Mouse (Mus musculus) heart, postnatal 36 days (tissue): ENCODE measurements around the gene Dnajc7. TPM values are rescaled to one million over a fixed set of nuclear protein-coding genes. Genes with fewer than 3 reads are reported as not detected.
"Not testable (repeated sequence)": the region's sequence is repeated elsewhere in the genome, so short reads cannot be mapped to it uniquely, and the experiment has no call there.

ENCODE experiments used
- DNase-seq, 2 experiments: peaks; one replicate each; pipeline ENCODE4 v3.0.0; 2021 to 2022
- intact Hi-C: fragments of 180-260 bp; cut with DNase I; formaldehyde crosslinking; loops from one replicate; pipeline ENCODE4 v1.15.1; 2025
- total RNA-seq, 2 experiments: library from RNA; stranded (reverse); gene quantifications; 2 replicates each; pipeline ENCODE4 v1.2.3; 2021

Gene Dnajc7
- 100 to 1,000 TPM; 123 to 133 TPM for total RNA-seq

- no peak for DNase-seq
- intact Hi-C loops, result loop anchor here (2.0 to 5.0 kb wide), 2 partner anchors 49 to 317 kb away; partner anchors contain the start of gene Stat3
These were observed at the start of gene Dnajc7 for GRCm38 (mm10) chr11:100619982-100620381. Gene Dnajc7 (minus strand): TSS chr11:100620168.

- intact Hi-C loops, result no loop called here
- no peak for DNase-seq
These were observed 39.8 kb upstream of the Dnajc7 start for GRCm38 (mm10) chr11:100659806-100660205.

DNA sequence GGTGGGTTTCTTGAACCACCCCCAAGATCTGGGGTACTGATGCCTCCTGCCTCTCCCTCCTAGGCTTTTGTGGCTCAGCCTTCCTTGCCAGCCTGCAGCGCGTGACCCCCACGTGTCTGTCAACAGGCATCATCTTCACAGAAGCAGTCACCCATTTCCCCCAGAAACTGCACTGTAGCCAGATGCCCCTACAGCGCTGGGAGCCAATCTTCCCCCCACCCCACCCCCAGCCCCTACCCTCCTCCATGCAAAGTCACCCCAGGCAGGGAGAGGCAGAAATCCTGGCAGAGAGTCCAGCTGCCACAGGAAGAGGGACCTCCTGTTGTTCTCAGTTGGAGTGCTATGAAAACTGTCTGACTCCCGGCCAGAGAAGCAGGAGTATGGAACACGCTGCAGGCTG lies 36.5 kb upstream of the Dnajc7 start:
- DNase-seq, result no peak
- intact Hi-C loops, result no loop called here

DNA sequence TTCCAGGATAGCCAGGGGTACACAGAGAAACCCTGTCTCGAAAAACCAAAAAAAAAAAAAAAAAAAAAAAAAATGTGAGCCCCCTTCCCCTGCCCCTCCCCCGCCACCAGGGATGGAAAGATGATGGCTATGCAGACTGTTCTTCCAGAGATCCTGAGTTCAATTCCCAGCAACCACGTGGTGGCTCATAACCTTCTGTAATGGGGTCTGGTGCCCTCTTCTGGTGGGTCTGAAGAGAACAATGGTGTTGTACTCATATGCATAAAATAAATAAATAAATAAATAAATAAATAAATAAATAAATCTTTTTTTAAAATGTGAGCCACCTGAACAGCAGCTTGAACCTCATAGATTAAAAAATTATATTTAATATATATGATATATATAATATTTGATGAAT lies 35.6 kb upstream of the Dnajc7 start:
- DNase-seq, intact Hi-C loops: not testable (repeated sequence)

DNA sequence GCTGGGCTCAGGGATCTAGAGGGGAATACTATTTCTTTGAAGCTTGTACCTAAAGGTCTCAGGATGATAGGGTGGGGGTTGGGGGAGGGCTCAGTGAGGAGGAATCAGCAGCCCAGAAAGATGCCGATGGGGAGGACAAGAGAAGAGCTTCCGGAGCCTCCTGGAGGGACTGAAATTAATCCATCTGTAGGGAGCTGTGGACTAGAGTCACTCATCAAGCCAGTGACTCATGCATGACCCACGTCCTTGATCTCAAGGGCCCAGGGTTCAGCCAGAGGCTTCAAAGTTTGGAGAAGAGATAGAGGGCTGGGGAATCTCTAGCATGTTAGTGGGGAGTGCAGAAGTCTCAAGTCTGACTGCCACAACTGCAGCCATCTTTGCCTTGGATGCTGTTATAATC lies 31.8 kb upstream of the Dnajc7 start:
- DNase-seq, result no peak
- intact Hi-C loops, result no loop called here

- no peak for DNase-seq
- intact Hi-C loops, result no loop called here
These were observed 31.2 kb upstream of the Dnajc7 start for GRCm38 (mm10) chr11:100651205-100651604.

DNA sequence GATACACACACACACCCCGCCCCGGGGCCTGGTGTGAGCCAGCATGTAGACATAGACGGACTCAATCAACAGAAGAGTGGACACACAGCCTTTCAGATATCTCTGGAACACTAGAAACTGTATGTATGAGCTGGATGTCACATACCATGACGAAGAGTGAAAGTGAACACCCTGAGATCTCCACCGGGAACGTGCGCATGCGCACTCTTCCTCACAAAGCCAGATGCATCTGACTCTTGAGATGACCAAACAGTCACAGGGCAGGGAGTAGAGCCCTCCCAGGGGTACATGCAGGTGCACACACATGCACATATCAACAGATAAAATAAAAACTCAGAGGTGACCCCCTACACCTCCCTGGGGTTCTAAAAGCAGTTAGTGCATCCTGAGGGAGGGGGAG lies 28.4 kb upstream of the Dnajc7 start:
- intact Hi-C loops, result no loop called here
- DNase-seq, result no peak

DNA sequence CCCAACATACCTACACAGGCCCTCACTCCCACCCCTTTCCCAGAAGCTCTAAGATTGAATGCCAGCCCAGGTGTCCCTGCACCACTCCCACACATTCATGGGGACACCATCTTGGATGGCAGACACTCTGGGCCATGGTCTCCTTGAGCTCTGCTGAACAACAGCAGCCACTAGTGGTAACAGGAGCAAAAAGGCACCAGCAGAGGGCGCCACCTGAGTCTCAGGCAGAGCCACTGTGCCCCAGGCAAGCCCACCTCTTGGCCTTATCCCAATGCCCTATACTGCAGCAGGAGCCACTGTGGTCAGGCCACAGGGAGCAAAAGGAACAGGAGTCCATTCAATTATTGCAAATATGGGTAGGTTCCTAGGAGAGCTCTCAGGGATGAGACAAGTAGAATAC lies 26.3 kb upstream of the Dnajc7 start:
- intact Hi-C loops, result no loop called here
- DNase-seq, result peak in 1 of 2 experiments; percentile 39

GRCm38 (mm10) chr11:100643612-100644575 lies 23.9 kb upstream of the Dnajc7 start:
- intact Hi-C loops, result no loop called here

GRCm38 (mm10) chr11:100640159-100640906 lies 20.4 kb upstream of the Dnajc7 start:
- DNase-seq, result peak; percentile 21 to 28
- intact Hi-C loops, result no loop called here

More at GRCm38 (mm10) chr11:100643612-100644575, 23.9 kb upstream of the Dnajc7 start:
- DNase-seq, result no peak

- intact Hi-C loops, result no loop called here
- DNase-seq, result no peak
These were observed 14.6 kb upstream of the Dnajc7 start for GRCm38 (mm10) chr11:100634530-100634929.

GRCm38 (mm10) chr11:100628862-100629352 lies 8.9 kb upstream of the Dnajc7 start:
- no peak for DNase-seq
- intact Hi-C loops, result loop anchor here (1.0 to 5.0 kb wide), 2 partner anchors 25 to 133 kb away; partner anchors contain the start of gene Hcrt

GRCm38 (mm10) chr11:100628056-100628455 lies 8.1 kb upstream of the Dnajc7 start:
- intact Hi-C loops, result loop anchor here (1.0 to 5.0 kb wide), 2 partner anchors 26 to 134 kb away; partner anchors contain the start of gene Hcrt
- no peak for DNase-seq

DNA sequence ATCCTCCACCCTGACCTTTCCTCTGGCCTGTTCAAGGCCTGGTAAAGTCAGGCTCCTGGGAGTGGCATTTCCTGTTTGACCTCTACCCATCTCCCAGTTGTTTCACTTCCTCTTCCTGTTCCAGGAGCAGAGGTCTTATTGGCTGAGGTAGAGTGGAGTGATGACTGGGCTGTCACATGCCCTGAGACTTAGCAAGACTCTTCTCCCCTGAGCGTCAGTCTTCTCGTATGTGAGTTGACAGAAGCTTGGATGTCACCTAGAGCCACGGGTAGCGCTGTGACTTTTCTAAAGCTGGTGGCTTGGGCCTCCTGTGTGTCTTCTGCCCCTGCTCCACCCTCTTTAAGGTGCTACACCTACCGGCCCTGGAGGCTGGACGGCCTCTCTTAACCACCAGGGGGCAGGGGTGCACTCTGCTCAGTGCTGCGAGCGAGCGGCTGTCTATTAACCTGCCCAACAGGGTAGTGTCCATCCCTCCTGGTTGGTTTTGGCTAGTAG lies 6.8 kb upstream of the Dnajc7 start:
- DNase-seq, result peak; percentile 76 to 77
- intact Hi-C loops, result loop anchor here (2.0 to 5.0 kb wide), 3 partner anchors 68 to 136 kb away; partner anchors contain the start of gene Hcrt

DNA sequence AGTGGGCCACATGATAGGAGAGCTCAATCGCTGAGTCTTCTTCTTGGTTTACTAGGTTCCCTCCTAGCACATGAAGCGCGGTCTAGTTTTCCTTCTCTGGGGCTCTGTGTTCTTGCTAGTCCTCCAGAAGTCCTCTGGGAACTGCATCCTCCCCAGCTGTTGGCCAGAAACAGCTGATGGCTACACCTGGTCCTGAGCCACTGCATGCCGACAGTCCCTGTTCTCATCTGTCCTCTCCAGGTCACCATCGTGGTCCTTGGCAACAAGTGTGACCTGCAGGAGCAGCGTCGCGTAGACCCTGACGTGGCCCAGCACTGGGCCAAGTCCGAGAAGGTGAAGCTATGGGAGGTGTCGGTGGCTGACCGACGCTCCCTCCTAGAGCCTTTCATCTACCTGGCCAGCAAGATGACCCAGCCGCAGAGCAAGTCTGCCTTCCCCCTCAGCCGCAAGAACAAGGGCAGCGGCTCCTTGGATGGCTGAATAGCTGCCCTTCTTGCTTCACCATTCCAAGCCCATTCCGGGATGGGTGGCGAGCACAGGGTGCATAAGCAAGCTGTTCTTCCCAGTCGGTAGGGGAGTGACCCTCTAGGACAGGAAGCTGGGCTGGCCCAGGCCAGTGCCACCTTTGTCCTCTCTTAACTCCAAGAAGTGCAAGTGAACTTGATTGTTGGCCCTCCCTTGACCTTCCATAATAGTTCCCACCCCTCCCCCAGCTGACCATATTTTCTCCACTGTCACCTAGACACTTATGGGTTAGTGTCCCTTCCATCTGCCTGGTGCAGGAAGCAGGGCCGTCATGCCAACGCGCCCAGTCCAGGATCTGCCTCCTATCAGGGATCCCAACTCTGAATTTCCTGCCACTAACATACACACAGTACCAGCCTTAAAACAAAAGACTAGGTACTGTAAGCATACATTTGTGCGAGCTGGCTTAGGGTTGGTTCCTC lies 6.1 kb upstream of the Dnajc7 start:
- no peak for DNase-seq
- intact Hi-C loops, result loop anchor here (2.0 to 5.0 kb wide), 3 partner anchors 69 to 136 kb away; partner anchors contain the start of gene Hcrt

DNA sequence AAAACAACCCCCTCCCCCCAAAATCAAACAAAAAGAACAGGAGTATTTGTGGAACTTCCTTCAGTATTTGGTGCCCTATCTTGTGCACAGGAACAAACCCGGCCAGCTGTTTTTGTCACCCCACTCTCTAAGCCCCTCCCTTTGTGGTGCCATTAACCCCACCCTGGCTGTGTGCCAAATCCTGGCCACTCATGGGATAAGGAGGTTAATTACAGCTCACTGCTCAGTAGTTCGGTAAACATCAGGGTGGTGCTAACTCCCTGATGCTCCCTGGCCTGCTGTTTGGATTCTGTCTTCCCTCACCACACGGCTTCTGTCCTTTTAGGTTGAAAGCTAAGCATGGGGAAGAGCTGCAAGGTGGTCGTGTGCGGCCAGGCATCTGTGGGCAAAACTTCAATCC lies 3.9 kb upstream of the Dnajc7 start:
- intact Hi-C loops, result loop anchor here (5.0 kb wide), 1 partner anchor 313 kb away; the partner anchor contains the start of gene Stat3
- peak in 1 of 2 experiments; percentile 38 for DNase-seq

GRCm38 (mm10) chr11:100622714-100623113 lies 2.7 kb upstream of the Dnajc7 start:
- intact Hi-C loops, result loop anchor here (5.0 kb wide), 1 partner anchor 315 kb away; the partner anchor contains the start of gene Stat3

GRCm38 (mm10) chr11:100619485-100619975 lies 438 bp downstream of the Dnajc7 start:
- intact Hi-C loops, result loop anchor here (2.0 kb wide), 1 partner anchor 49 kb away; no protein-coding TSS in a partner anchor

More at GRCm38 (mm10) chr11:100622714-100623113, 2.7 kb upstream of the Dnajc7 start:
- peak; percentile 96 for DNase-seq

More at GRCm38 (mm10) chr11:100619485-100619975, 438 bp downstream of the Dnajc7 start:
- DNase-seq, result peak; percentile 92 to 96
